Mouse (Mus musculus) erythroblast, adult 5-6 weeks (primary cell): ENCODE measurements around the gene Bcam. TPM values are rescaled to one million over a fixed set of nuclear protein-coding genes. Genes with fewer than 3 reads are reported as not detected.

ENCODE experiments used
- ATAC-seq: replicated peaks from 2 replicates; pipeline ENCODE4 v1.8.0; 2016; ENCODE audit warnings: moderate number of reproducible peaks, mild to moderate bottlenecking, moderate TSS enrichment, inconsistent platforms; ENCODE audit not compliant: poor library complexity, low FRiP score, severe bottlenecking
- total RNA-seq, 2 experiments: library from RNA; stranded (forward) in 1 of 2; stranded (reverse) in 1 of 2; fragments of 150-400 nt in 1 of 2; fragments of 200-764, 138-1000 nt in 1 of 2; gene quantifications; 2 replicates each; pipeline versions ENCODE4 v1.2.3 to v1.2.4; 2015 to 2017; ENCODE audit warnings: low replicate concordance in 2 of 2

Gene Bcam
- total RNA-seq, 2 experiments from 2014 or later, result not detected

DNA sequence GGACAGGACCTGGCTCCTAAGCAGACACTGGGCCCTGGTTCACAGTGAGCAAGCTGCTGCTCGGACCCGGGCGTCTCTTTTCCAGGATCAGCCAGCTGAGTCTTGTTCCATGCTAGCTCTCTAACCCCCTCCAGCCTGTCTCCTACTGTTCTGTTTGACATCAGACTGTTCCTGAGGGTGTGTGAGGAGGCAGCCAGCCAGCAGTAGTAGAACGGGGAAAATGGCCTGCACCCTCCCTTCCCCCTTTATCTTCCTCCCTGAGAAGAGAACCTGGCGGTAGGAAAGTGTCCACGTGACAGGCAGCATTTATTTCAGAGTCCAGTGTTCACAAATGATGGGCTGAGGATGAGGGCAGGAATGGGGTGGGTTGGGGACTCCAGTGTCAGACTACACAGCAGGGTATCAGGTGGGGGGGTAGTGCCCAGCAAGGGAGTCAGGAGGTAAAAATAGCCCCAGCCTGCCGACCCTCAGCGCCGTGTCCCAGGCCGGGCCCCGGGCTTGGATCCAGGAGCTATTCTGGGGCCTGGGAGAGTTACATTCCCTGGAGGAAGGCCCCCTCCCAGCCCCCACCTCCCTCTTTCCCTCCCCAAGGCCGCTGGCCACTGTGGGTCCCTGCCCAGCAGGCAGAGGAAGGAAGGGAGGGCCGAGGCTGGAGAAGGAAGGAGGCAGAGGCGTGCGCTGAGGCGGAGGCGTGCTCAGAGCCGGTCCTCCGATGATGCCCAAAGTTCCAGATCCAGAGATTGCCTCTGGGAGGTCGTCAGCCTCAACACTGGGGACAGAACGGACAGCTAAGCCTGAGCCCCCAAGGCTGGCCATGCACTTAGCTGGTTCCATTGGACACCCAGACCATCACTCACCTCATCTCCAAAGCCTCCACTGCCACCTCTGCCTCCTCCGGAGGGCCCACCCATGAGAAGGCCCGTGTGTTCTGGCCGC, 14.7 kb downstream of the Bcam start:
- ATAC-seq, result no peak

DNA sequence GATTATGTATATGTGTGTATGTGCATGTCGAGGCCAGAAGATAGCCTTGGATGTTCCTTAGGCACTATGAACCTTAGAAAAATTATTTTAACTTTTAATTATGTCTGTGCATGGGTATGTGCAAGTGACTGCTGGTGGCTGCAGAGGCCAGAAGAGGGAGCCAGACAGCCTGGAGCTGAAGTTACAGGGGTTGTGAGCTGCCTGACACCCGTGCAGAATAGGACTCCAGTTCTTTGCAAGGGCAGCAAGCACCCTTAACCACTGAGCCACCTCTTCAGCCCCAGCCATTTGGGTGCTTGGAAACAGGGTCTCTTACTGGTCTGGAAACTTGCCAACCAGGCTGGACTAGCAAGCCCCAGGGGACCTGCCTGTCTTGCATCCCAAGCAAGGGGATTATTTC, 15.8 kb downstream of the Bcam start:
- ATAC-seq, result no peak

DNA sequence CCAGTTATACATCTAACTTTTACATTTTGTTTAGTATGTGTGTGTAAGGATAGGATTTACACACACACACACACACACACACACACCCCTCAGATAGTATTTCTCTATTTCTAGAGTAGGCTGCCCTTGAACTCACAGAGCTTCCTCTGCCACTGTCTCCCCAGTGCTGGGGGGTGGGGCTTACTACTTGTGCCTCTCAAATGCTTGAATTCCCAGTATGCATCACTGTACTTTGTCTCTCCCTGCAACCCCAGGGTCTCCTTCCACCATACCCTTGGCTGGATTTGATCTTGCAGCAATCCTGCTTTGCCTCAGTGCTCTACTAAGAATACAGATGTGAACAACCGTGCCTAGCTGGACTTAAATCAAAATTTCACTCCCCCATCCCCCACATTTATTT, 16.8 kb downstream of the Bcam start:
- ATAC-seq, result no peak

- no peak for ATAC-seq
Measured at GRCm38 (mm10) chr7:19753587-19753986, 17.2 kb downstream of the Bcam start.

- no peak for ATAC-seq
Measured at GRCm38 (mm10) chr7:19752652-19753051, 18.2 kb downstream of the Bcam start.

GRCm38 (mm10) chr7:19751070-19751383, 19.8 kb downstream of the Bcam start:
- ATAC-seq, result no peak

GRCm38 (mm10) chr7:19750217-19751069, 20.4 kb downstream of the Bcam start, which contains the start of gene Nectin2:
Gene Nectin2, minus strand, starts transcription at chr7:19750483.
- peak; percentile 73 for ATAC-seq

DNA sequence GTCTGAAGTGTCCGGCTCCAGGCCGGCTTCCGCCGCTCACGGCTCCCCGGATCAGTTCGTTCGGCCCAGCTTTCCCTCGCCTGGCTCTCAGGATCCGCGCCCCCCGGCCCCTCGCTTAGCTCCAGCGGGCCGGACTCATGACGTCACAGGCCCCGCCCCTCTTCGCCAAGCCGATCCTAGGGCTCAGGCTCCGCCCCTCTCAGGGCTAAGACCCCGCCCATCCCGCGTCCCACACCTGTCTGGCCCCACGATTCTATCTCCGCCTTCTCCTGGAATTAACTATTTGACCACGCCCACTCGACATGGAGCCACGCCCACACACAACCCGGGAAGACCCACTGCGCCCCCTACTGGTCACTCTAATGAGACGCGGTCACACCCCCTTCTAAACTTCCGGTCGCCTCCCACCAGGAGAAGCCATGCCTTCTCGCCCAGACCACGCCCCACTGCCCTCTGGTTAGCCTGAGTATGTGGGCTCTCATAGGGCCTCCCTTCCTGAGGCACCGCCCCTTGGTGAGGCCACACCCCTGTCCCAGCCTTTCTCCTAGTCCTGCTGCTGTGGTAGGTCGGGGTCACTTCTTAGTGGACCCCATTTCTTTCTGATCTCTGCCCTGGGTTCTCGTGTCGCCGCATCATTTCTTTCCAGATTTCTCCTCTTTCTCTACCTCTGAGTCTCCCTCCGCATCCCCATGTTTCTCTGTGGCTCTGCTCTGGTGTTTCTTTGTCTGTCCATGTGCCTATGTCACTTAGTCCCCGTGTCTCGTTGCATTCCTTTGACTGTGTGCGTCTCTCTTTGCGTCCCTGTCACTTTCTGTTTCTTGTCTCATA, 21.2 kb downstream of the Bcam start:
- ATAC-seq, result peak; percentile 79

- ATAC-seq, result no peak
Measured at GRCm38 (mm10) chr7:19748219-19749195, 22.3 kb downstream of the Bcam start.

- no peak for ATAC-seq
Measured at GRCm38 (mm10) chr7:19747420-19748218, 23.2 kb downstream of the Bcam start.

DNA sequence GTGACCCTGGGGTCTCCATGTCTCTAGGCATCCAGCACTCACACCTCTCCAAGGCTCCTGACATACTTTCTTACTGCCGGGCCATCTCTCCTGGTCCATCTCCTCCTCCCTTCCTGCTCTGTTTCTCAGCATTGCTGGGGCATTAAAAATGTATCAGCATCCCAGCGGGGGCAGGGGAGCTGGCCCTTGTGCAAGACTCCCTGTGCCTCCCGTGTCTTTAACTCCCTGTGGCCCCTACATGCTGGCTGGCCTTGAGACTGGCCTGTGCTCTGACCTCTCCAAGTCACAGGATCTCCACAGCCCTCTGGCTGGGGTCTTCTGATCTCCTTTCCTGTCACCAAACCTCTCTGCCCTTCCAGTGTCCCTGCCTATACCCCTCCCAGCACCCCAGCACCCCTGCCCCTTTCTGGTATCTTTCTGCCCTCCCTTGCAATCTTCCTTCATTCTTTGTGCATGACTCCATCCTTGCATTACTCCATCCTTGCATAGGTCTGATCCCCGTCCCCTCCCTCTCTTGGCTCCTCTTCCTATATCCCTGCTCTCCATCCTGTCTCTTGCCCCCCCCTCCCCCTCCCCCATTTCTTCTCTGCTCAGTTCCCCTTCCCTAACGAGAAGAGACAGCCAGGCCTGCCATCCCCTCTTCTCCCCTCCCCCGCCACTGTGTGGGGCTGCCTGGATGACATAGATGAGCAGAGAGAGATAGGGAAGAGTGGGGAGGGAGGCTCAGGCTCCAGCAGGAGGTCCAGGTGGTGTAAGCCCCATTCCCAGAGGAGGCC, 24.2 kb downstream of the Bcam start:
- ATAC-seq, result no peak

GRCm38 (mm10) chr7:19745971-19746370, 24.8 kb downstream of the Bcam start:
- no peak for ATAC-seq

- ATAC-seq, result no peak
Measured at GRCm38 (mm10) chr7:19744590-19745385, 26.0 kb downstream of the Bcam start.

DNA sequence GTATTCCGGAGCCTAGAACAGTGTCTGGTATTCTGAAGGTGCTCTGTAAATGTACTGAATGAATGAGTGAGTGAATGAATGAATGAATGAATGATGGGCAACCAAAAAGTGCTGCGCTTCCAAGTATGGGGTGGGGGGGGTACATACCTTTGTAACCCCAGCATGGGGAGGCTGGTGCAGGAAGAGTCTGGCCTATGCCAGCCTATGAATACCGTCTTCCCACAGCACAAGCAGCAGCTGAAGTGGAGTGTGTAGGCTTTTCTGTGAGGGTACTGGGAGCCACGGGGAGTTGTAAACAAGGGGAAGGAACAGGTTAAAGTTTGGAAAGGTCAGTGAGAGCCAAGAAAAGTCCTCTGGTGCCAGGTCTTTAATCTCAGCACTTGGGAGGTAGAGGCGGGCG, 27.0 kb downstream of the Bcam start:
- no peak for ATAC-seq

- no peak for ATAC-seq
Measured at GRCm38 (mm10) chr7:19742468-19742867, 28.3 kb downstream of the Bcam start.

GRCm38 (mm10) chr7:19741329-19742031, 29.3 kb downstream of the Bcam start:
- no peak for ATAC-seq
